Mouse (Mus musculus): Measurements from ENCODE around the gene Mettl8. TPM values are rescaled to one million over a fixed set of nuclear protein-coding genes. Genes with fewer than 3 reads are reported as not detected.

Mettl8 gene
- polyA plus RNA-seq, 1 experiment, result not detected

- no peak for TF ChIP-seq POLR2A (IDR thresholded peaks at IDR 0.05; ENCODE audit: insufficient read depth, low read depth, low read length)
- no peak for TF ChIP-seq CTCF (IDR thresholded peaks at IDR 0.05; ENCODE audit: insufficient read depth, low read depth, low read length)
- WGBS, result 82% methylated on average over 7 of the region's 7 CpGs
- Histone ChIP-seq H3K4me3 (ENCODE audit: insufficient read depth, low read depth, low read length) (no peak overlapping the region), H3K4me1 (ENCODE audit: control insufficient read depth, insufficient read depth, low read length) (no peaks in the 10 kb centered on the region), H3K27ac (ENCODE audit: insufficient read depth, low read depth, low read length) (no peak overlapping the region)
Observed at GRCm38 (mm10) chr2:71082416-71082815, 27.0 kb upstream of the Mettl8 start.

DNA sequence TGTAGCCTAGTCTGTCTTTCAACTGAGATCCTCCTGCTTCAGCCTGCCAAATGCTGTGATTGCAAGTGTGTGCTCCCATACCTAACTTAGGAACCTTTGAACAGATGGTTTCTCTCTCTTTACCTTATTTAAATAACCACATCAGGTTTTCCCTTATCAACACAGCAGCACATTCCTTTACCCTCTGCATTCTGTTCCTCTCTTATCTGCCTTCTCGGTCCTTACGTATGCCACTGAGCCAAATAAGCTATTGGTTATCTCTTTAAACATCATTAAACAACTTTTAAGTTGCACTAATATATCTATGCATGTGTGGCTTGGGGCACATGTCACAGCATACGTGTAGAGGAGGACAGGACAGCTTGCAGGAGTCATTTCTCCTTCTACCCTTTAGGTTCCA is 18.4 kb upstream of the Mettl8 start:
- no peak for TF ChIP-seq POLR2A (IDR thresholded peaks at IDR 0.05; ENCODE audit: insufficient read depth, low read depth, low read length)
- TF ChIP-seq CTCF (IDR thresholded peaks at IDR 0.05; ENCODE audit: insufficient read depth, low read depth, low read length), result no peak
- H3K27ac ChIP-seq (ENCODE audit: insufficient read depth, low read depth, low read length), result no peak overlapping the region

DNA sequence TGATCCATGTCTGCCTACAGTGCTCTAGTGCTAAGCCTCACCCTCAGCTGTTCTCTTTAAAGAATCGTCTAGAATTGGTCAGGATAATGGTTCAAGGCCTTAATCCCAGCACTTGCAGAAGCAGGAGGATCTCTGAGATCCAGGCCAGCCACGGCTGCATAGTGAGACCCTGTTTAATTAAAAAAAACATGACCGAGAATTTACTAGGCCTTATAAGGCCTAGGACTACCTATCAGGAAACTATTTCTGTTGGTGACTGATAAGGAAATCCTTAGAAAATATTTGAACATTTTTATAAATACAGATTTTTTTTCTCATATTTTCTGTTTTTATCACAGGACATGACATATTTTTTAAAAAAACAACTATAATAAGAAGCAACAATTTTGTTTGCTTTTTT is 17.9 kb upstream of the Mettl8 start:
- no peaks in the 10 kb centered on the region for H3K4me1 ChIP-seq (ENCODE audit: control insufficient read depth, insufficient read depth, low read length)
- WGBS, result 90% methylated on average over 3 of the region's 3 CpGs
- TF ChIP-seq CTCF (IDR thresholded peaks at IDR 0.05; ENCODE audit: insufficient read depth, low read depth, low read length), result no peak
- no peak for TF ChIP-seq POLR2A (IDR thresholded peaks at IDR 0.05; ENCODE audit: insufficient read depth, low read depth, low read length)
- H3K4me3 ChIP-seq (ENCODE audit: insufficient read depth, low read depth, low read length), result no peak overlapping the region
- no peak overlapping the region for H3K27ac ChIP-seq (ENCODE audit: insufficient read depth, low read depth, low read length)

More for the DNA sequence above, 18.4 kb upstream of the Mettl8 start:
- 98% methylated on average over 3 of the region's 3 CpGs for WGBS
- H3K4me3 ChIP-seq (ENCODE audit: insufficient read depth, low read depth, low read length), result no peak overlapping the region
- no peaks in the 10 kb centered on the region for H3K4me1 ChIP-seq (ENCODE audit: control insufficient read depth, insufficient read depth, low read length)

DNA sequence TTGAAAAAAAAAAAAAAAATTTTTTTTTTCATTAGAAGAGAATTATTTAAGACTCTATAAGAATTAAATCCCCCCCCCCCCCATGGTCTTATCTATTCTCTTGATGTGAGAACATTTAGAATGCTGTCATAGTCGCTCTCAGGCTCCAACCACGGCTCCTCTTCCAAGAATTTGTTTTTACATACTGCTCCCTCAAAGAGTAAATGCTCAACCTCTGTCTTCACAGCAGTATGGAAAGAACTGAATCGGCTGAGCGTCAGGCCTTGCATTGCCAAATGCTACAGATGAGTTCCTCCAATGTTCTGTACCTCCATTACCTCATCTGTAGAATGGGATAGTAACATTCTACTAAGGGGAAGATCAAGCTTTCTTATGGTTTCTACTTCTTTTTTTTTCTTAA is 16.2 kb upstream of the Mettl8 start:
- Histone ChIP-seq H3K4me1 (ENCODE audit: control insufficient read depth, insufficient read depth, low read length) (no peaks in the 10 kb centered on the region), H3K4me3 (ENCODE audit: insufficient read depth, low read depth, low read length) (no peak overlapping the region), H3K27ac (ENCODE audit: insufficient read depth, low read depth, low read length) (no peak overlapping the region)
- TF ChIP-seq POLR2A (IDR thresholded peaks at IDR 0.05; ENCODE audit: insufficient read depth, low read depth, low read length), result no peak
- TF ChIP-seq CTCF (IDR thresholded peaks at IDR 0.05; ENCODE audit: insufficient read depth, low read depth, low read length), result no peak
- WGBS, result over 99% methylated on average over 4 of the region's 4 CpGs

- no peak overlapping the region for H3K27ac ChIP-seq (ENCODE audit: insufficient read depth, low read depth, low read length)
Observed at GRCm38 (mm10) chr2:71056115-71056835, 892 bp upstream of the Mettl8 start.

DNA sequence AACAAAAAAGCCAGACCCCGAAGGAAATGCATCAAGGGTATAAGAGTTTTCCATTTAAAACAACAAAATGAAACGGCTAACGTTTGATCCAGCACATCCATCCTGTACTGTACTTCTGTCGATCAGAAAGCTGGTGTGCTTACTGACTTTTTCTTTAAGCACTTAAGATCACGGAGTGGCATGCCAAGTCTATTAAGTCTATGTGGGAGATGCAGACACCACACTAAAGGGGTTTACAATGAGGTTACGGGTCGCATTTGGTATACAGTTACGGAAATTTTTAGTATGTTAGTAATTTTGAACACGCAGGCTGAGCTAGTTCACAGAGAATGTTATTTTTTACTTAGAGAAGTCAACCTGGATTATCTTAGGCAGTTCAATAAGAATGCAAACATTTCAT is 667 bp downstream of the Mettl8 start:
- Histone ChIP-seq H3K4me3 (ENCODE audit: insufficient read depth, low read depth, low read length) (peak overlapping the region; percentile 96; the same call in 1 of the 2 replicates), H3K4me1 (ENCODE audit: control insufficient read depth, insufficient read depth, low read length) (no peaks in the 10 kb centered on the region), H3K27ac (ENCODE audit: insufficient read depth, low read depth, low read length) (no peak overlapping the region)
- TF ChIP-seq CTCF (IDR thresholded peaks at IDR 0.05; ENCODE audit: insufficient read depth, low read depth, low read length) (no peak), POLR2A (IDR thresholded peaks at IDR 0.05; ENCODE audit: insufficient read depth, low read depth, low read length) (no peak)
- 7% methylated on average over 9 of the region's 9 CpGs for WGBS

More at GRCm38 (mm10) chr2:71056115-71056835, 892 bp upstream of the Mettl8 start:
- Histone ChIP-seq H3K4me3 (ENCODE audit: insufficient read depth, low read depth, low read length) (peak overlapping the region; percentile 96), H3K4me1 (ENCODE audit: control insufficient read depth, insufficient read depth, low read length) (no peaks in the 10 kb centered on the region)
- no peak for TF ChIP-seq POLR2A (IDR thresholded peaks at IDR 0.05; ENCODE audit: insufficient read depth, low read depth, low read length)
- TF ChIP-seq CTCF (IDR thresholded peaks at IDR 0.05; ENCODE audit: insufficient read depth, low read depth, low read length), result no peak
- WGBS, result 8% methylated on average over 21 of the region's 21 CpGs

DNA sequence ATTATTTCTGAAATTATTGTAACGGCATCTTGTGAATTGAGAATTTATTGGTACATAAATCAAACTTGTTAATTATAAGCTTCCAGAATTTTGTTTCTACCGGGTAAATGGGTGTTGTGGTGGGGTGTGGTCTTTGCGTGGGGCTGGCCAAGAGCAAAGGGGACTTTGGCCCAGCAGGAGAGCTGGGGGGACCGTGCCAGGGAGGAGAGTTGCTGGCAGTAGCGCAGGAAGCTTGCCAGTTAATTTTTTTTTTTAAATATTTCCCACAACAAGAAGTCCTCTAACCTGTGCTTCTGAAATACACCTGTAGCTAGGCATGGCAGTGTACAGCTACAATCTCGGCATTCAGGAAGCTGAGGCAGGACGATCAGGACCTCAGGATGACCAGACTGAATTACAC is 4.9 kb downstream of the Mettl8 start:
- H3K4me3 ChIP-seq (ENCODE audit: insufficient read depth, low read depth, low read length), result no peak overlapping the region
- H3K4me1 ChIP-seq (ENCODE audit: control insufficient read depth, insufficient read depth, low read length), result no peaks in the 10 kb centered on the region; the same call in 1 of the 2 replicates
- no peak overlapping the region for H3K27ac ChIP-seq (ENCODE audit: insufficient read depth, low read depth, low read length)
- WGBS, result 85% methylated on average over 7 of the region's 7 CpGs
- TF ChIP-seq CTCF (IDR thresholded peaks at IDR 0.05; ENCODE audit: insufficient read depth, low read depth, low read length) (no peak), POLR2A (IDR thresholded peaks at IDR 0.05; ENCODE audit: insufficient read depth, low read depth, low read length) (no peak)

GRCm38 (mm10) chr2:71048896-71049295 is 6.5 kb downstream of the Mettl8 start:
- WGBS, result 69% methylated on average over 12 of the region's 12 CpGs
- TF ChIP-seq POLR2A (IDR thresholded peaks at IDR 0.05; ENCODE audit: insufficient read depth, low read depth, low read length) (no peak), CTCF (IDR thresholded peaks at IDR 0.05; ENCODE audit: insufficient read depth, low read depth, low read length) (no peak)
- Histone ChIP-seq H3K4me1 (ENCODE audit: control insufficient read depth, insufficient read depth, low read length) (no peaks in the 10 kb centered on the region; the same call in 1 of the 2 replicates), H3K4me3 (ENCODE audit: insufficient read depth, low read depth, low read length) (no peak overlapping the region), H3K27ac (ENCODE audit: insufficient read depth, low read depth, low read length) (no peak overlapping the region)

GRCm38 (mm10) chr2:71046751-71047320 is 8.5 kb downstream of the Mettl8 start:
- 68% methylated on average over 6 of the region's 6 CpGs for WGBS
- H3K4me1 ChIP-seq (ENCODE audit: control insufficient read depth, insufficient read depth, low read length), result no peaks in the 10 kb centered on the region; the same call in 1 of the 2 replicates
- TF ChIP-seq CTCF (IDR thresholded peaks at IDR 0.05; ENCODE audit: insufficient read depth, low read depth, low read length), result no peak
- H3K4me3 ChIP-seq (ENCODE audit: insufficient read depth, low read depth, low read length), result no peak overlapping the region
- H3K27ac ChIP-seq (ENCODE audit: insufficient read depth, low read depth, low read length), result no peak overlapping the region

All from olfactory bulb, adult 2 months (tissue).